Mouse (Mus musculus): ENCODE data around the gene Fosl2. TPM values are rescaled to one million over a fixed set of nuclear protein-coding genes. Genes with fewer than 3 reads are reported as not detected.
"Not testable (repeated sequence)": the region's sequence is repeated elsewhere in the genome, so short reads cannot be mapped to it uniquely, and the experiment has no call there.

Fosl2 gene
- total and polyA plus RNA-seq, 2 experiments from 2014 or later: 1.4 to 18.6 TPM

GRCm38 (mm10) chr5:32155927-32156326 is 20.3 kb downstream of the Fosl2 start:
- Histone ChIP-seq H3K4me3 (ENCODE audit: low read depth, low read length) (no peak overlapping the region), H3K4me1 (ENCODE audit: control insufficient read depth, insufficient read depth) (peaks cover 7% of the 10 kb centered on the region), H3K9me3 (replicated peaks; ENCODE audit: control insufficient read depth, low read length) (no peaks in the 10 kb centered on the region), H3K27ac (ENCODE audit: low read depth) (peak overlapping the region; percentile 58; the same call in 1 of the 2 replicates), H3K4me2 (ENCODE audit: low read depth, low read length) (no peak overlapping the region), H3K27me3 (ENCODE audit: control insufficient read depth, insufficient read depth, low read length) (no peaks in the 10 kb centered on the region), H3K9ac (replicated peaks; ENCODE audit: low read depth, low read length) (no peak overlapping the region), H3K36me3 (replicated peaks; ENCODE audit: control insufficient read depth, insufficient read depth, low read length) (peaks cover 53% of the 10 kb centered on the region)
- ATAC-seq (ENCODE audit: insufficient read depth, low read depth) (no peak), DNase-seq (ENCODE audit: low spot score) (no peak)
- TF ChIP-seq EP300 (IDR thresholded peaks at IDR 0.05; ENCODE audit: low read depth): no peak
- no peak for TF ChIP-seq CTCF (IDR thresholded peaks at IDR 0.05; ENCODE audit: low read depth)
- WGBS: 84% methylated on average over 3 of the region's 3 CpGs

- H3K36me3 ChIP-seq (replicated peaks; ENCODE audit: control insufficient read depth, insufficient read depth, low read length): no peaks in the 10 kb centered on the region
- H3K9me3 ChIP-seq (replicated peaks; ENCODE audit: control insufficient read depth, low read length): no peaks in the 10 kb centered on the region
- no peak for TF ChIP-seq CTCF (IDR thresholded peaks at IDR 0.05; ENCODE audit: low read depth)
- TF ChIP-seq EP300 (IDR thresholded peaks at IDR 0.05; ENCODE audit: low read depth): no peak
- ATAC-seq (ENCODE audit: insufficient read depth, low read depth): no peak
- no peak for DNase-seq (ENCODE audit: low spot score)
- H3K27ac ChIP-seq (ENCODE audit: low read depth): no peak overlapping the region
- H3K4me2 ChIP-seq (ENCODE audit: low read depth, low read length): no peak overlapping the region
- WGBS: 76% methylated on average over 3 of the region's 3 CpGs
- H3K4me3 ChIP-seq (ENCODE audit: low read depth, low read length): no peak overlapping the region
- H3K27me3 ChIP-seq (ENCODE audit: control insufficient read depth, insufficient read depth, low read length): no peaks in the 10 kb centered on the region
- H3K9ac ChIP-seq (replicated peaks; ENCODE audit: low read depth, low read length): no peak overlapping the region
- H3K4me1 ChIP-seq (ENCODE audit: control insufficient read depth, insufficient read depth): no peaks in the 10 kb centered on the region
Measured at GRCm38 (mm10) chr5:32163478-32164043, 28.0 kb downstream of the Fosl2 start.

GRCm38 (mm10) chr5:32172188-32172587 is 36.6 kb downstream of the Fosl2 start:
- Histone ChIP-seq H3K27ac (ENCODE audit: low read depth) (no peak overlapping the region), H3K27me3 (ENCODE audit: control insufficient read depth, insufficient read depth, low read length) (no peaks in the 10 kb centered on the region), H3K4me3 (ENCODE audit: low read depth, low read length) (no peak overlapping the region), H3K4me1 (ENCODE audit: control insufficient read depth, insufficient read depth) (no peaks in the 10 kb centered on the region), H3K9ac (replicated peaks; ENCODE audit: low read depth, low read length) (no peak overlapping the region), H3K9me3 (replicated peaks; ENCODE audit: control insufficient read depth, low read length) (no peaks in the 10 kb centered on the region), H3K4me2 (ENCODE audit: low read depth, low read length) (no peak overlapping the region), H3K36me3 (replicated peaks; ENCODE audit: control insufficient read depth, insufficient read depth, low read length) (no peaks in the 10 kb centered on the region)
- TF ChIP-seq EP300 (IDR thresholded peaks at IDR 0.05; ENCODE audit: low read depth) (no peak), CTCF (IDR thresholded peaks at IDR 0.05; ENCODE audit: low read depth) (no peak)
- DNase-seq (ENCODE audit: low spot score) (no peak), ATAC-seq (ENCODE audit: insufficient read depth, low read depth) (no peak)
- 69% methylated on average over 2 of the region's 2 CpGs for WGBS

GRCm38 (mm10) chr5:32176800-32177199 is 41.2 kb downstream of the Fosl2 start:
- Histone ChIP-seq H3K4me2 (ENCODE audit: low read depth, low read length) (no peak overlapping the region), H3K9me3 (replicated peaks; ENCODE audit: control insufficient read depth, low read length) (no peaks in the 10 kb centered on the region), H3K27me3 (ENCODE audit: control insufficient read depth, insufficient read depth, low read length) (no peaks in the 10 kb centered on the region), H3K9ac (replicated peaks; ENCODE audit: low read depth, low read length) (no peak overlapping the region), H3K4me1 (ENCODE audit: control insufficient read depth, insufficient read depth) (no peaks in the 10 kb centered on the region), H3K36me3 (replicated peaks; ENCODE audit: control insufficient read depth, insufficient read depth, low read length) (no peaks in the 10 kb centered on the region), H3K4me3 (ENCODE audit: low read depth, low read length) (no peak overlapping the region), H3K27ac (ENCODE audit: low read depth) (no peak overlapping the region)
- ATAC-seq (ENCODE audit: insufficient read depth, low read depth): no peak
- DNase-seq (ENCODE audit: low spot score): no peak
- TF ChIP-seq CTCF (IDR thresholded peaks at IDR 0.05; ENCODE audit: low read depth) (no peak), EP300 (IDR thresholded peaks at IDR 0.05; ENCODE audit: low read depth) (no peak)
- 65% methylated on average over 2 of the region's 2 CpGs for WGBS

- Histone ChIP-seq H3K27ac (ENCODE audit: low read depth) (no peak overlapping the region), H3K4me1 (ENCODE audit: control insufficient read depth, insufficient read depth) (no peaks in the 10 kb centered on the region), H3K4me3 (ENCODE audit: low read depth, low read length) (no peak overlapping the region), H3K36me3 (replicated peaks; ENCODE audit: control insufficient read depth, insufficient read depth, low read length) (no peaks in the 10 kb centered on the region), H3K9ac (replicated peaks; ENCODE audit: low read depth, low read length) (no peak overlapping the region), H3K27me3 (ENCODE audit: control insufficient read depth, insufficient read depth, low read length) (no peaks in the 10 kb centered on the region), H3K4me2 (ENCODE audit: low read depth, low read length) (no peak overlapping the region), H3K9me3 (replicated peaks; ENCODE audit: control insufficient read depth, low read length) (no peaks in the 10 kb centered on the region)
- TF ChIP-seq EP300 (IDR thresholded peaks at IDR 0.05; ENCODE audit: low read depth) (no peak), CTCF (IDR thresholded peaks at IDR 0.05; ENCODE audit: low read depth) (no peak)
- ATAC-seq (ENCODE audit: insufficient read depth, low read depth) (no peak), DNase-seq (ENCODE audit: low spot score) (no peak)
- 66% methylated on average over 4 of the region's 4 CpGs for WGBS
Measured at GRCm38 (mm10) chr5:32177737-32178136, 42.1 kb downstream of the Fosl2 start.

GRCm38 (mm10) chr5:32178720-32179119 is 43.1 kb downstream of the Fosl2 start:
- H3K4me1 ChIP-seq (ENCODE audit: control insufficient read depth, insufficient read depth); H3K27ac ChIP-seq (ENCODE audit: low read depth); ATAC-seq (ENCODE audit: insufficient read depth, low read depth); H3K4me3 ChIP-seq (ENCODE audit: low read depth, low read length); H3K9ac ChIP-seq (replicated peaks; ENCODE audit: low read depth, low read length); DNase-seq (ENCODE audit: low spot score); H3K4me2 ChIP-seq (ENCODE audit: low read depth, low read length); H3K9me3 ChIP-seq (replicated peaks; ENCODE audit: control insufficient read depth, low read length); H3K27me3 ChIP-seq (ENCODE audit: control insufficient read depth, insufficient read depth, low read length); H3K36me3 ChIP-seq (replicated peaks; ENCODE audit: control insufficient read depth, insufficient read depth, low read length): not testable (repeated sequence)
- WGBS: 77% methylated on average over 5 of the region's 6 CpGs

Measured in heart, postnatal 0 days (tissue).